Mouse (Mus musculus): ENCODE data around the gene Plcg1. TPM values are rescaled to one million over a fixed set of nuclear protein-coding genes. Genes with fewer than 3 reads are reported as not detected.

The Plcg1 gene
- polyA plus RNA-seq, 1 experiment from 2014 or later, result 11.7 TPM

- H3K27ac ChIP-seq, result no peak overlapping the region
- H3K36me3 ChIP-seq, result no peaks in the 10 kb centered on the region
- H3K27me3 ChIP-seq (replicated peaks), result no peaks in the 10 kb centered on the region
- H3K9ac ChIP-seq, result no peak overlapping the region
- H3K4me3 ChIP-seq, result no peak overlapping the region
- ATAC-seq, result no peak
- 49% methylated on average over 5 of the region's 5 CpGs for WGBS (ENCODE audit: insufficient replicate concordance)
- H3K9me3 ChIP-seq (replicated peaks), result no peaks in the 10 kb centered on the region
- H3K4me1 ChIP-seq, result peaks cover 57% of the 10 kb centered on the region
- H3K4me2 ChIP-seq, result no peak overlapping the region
Observed at GRCm38 (mm10) chr2:160738354-160738753, 7.3 kb downstream of the Plcg1 start.

- peaks cover 60% of the 10 kb centered on the region for H3K4me1 ChIP-seq
- 29% methylated on average over 2 of the region's 2 CpGs for WGBS (ENCODE audit: insufficient replicate concordance)
Observed at GRCm38 (mm10) chr2:160739647-160740356, 8.7 kb downstream of the Plcg1 start.

GRCm38 (mm10) chr2:160740521-160741156, 9.5 kb downstream of the Plcg1 start:
- no peak overlapping the region for H3K4me2 ChIP-seq
- no peak overlapping the region for H3K9ac ChIP-seq
- no peaks in the 10 kb centered on the region for H3K27me3 ChIP-seq (replicated peaks)
- H3K36me3 ChIP-seq, result no peaks in the 10 kb centered on the region
- no peak for ATAC-seq
- peaks cover 63% of the 10 kb centered on the region for H3K4me1 ChIP-seq
- no peaks in the 10 kb centered on the region for H3K9me3 ChIP-seq (replicated peaks)
- H3K4me3 ChIP-seq, result no peak overlapping the region
- H3K27ac ChIP-seq, result peak overlapping the region; percentile 11; the same call in 1 of the 2 replicates
- 58% methylated on average over 11 of the region's 11 CpGs for WGBS (ENCODE audit: insufficient replicate concordance)

More at GRCm38 (mm10) chr2:160739647-160740356, 8.7 kb downstream of the Plcg1 start:
- no peaks in the 10 kb centered on the region for H3K27me3 ChIP-seq (replicated peaks)
- H3K27ac ChIP-seq, result no peak overlapping the region
- no peaks in the 10 kb centered on the region for H3K36me3 ChIP-seq
- H3K4me3 ChIP-seq, result no peak overlapping the region
- no peak for ATAC-seq
- no peak overlapping the region for H3K9ac ChIP-seq
- H3K4me2 ChIP-seq, result no peak overlapping the region
- H3K9me3 ChIP-seq (replicated peaks), result no peaks in the 10 kb centered on the region

GRCm38 (mm10) chr2:160741580-160741979, 10.5 kb downstream of the Plcg1 start:
- no peaks in the 10 kb centered on the region for H3K27me3 ChIP-seq (replicated peaks)
- 0 out of 2 replicates have a peak overlapping the region, but pooled peaks have one; percentile 11 for H3K27ac ChIP-seq
- H3K36me3 ChIP-seq, result no peaks in the 10 kb centered on the region
- no peak overlapping the region for H3K4me2 ChIP-seq
- H3K9me3 ChIP-seq (replicated peaks), result no peaks in the 10 kb centered on the region
- H3K4me3 ChIP-seq, result no peak overlapping the region
- H3K4me1 ChIP-seq, result peaks cover 70% of the 10 kb centered on the region
- 20% methylated on average over 3 of the region's 3 CpGs for WGBS (ENCODE audit: insufficient replicate concordance)
- H3K9ac ChIP-seq, result no peak overlapping the region
- ATAC-seq, result no peak

GRCm38 (mm10) chr2:160742161-160742609, 11.1 kb downstream of the Plcg1 start:
- Histone ChIP-seq H3K36me3 (no peaks in the 10 kb centered on the region; the same call in 1 of the 2 replicates), H3K9me3 (replicated peaks) (no peaks in the 10 kb centered on the region), H3K4me2 (no peak overlapping the region), H3K4me3 (no peak overlapping the region), H3K27ac (0 out of 2 replicates have a peak overlapping the region, but pooled peaks have one; percentile 16), H3K27me3 (replicated peaks) (no peaks in the 10 kb centered on the region), H3K9ac (no peak overlapping the region), H3K4me1 (peaks cover 70% of the 10 kb centered on the region)
- peak; percentile 25; the same call in 1 of the 2 replicates for ATAC-seq
- WGBS (ENCODE audit: insufficient replicate concordance), result 23% methylated on average over 1 of the region's 1 CpGs

- peaks cover 59% of the 10 kb centered on the region for H3K4me1 ChIP-seq
- H3K27ac ChIP-seq, result no peak overlapping the region
- H3K9me3 ChIP-seq (replicated peaks), result no peaks in the 10 kb centered on the region
- no peak overlapping the region for H3K4me2 ChIP-seq
- H3K9ac ChIP-seq, result no peak overlapping the region
- H3K27me3 ChIP-seq (replicated peaks), result no peaks in the 10 kb centered on the region
- H3K4me3 ChIP-seq, result no peak overlapping the region
- no peak for ATAC-seq
- 71% methylated on average over 7 of the region's 7 CpGs for WGBS (ENCODE audit: insufficient replicate concordance)
- peaks cover 17% of the 10 kb centered on the region for H3K36me3 ChIP-seq
Observed at GRCm38 (mm10) chr2:160744040-160744822, 13.1 kb downstream of the Plcg1 start.

GRCm38 (mm10) chr2:160744823-160745210, 13.7 kb downstream of the Plcg1 start:
- Histone ChIP-seq H3K9me3 (replicated peaks) (no peaks in the 10 kb centered on the region), H3K27ac (no peak overlapping the region; the same call in 1 of the 2 replicates), H3K27me3 (replicated peaks) (no peaks in the 10 kb centered on the region), H3K4me2 (no peak overlapping the region), H3K4me1 (peaks cover 53% of the 10 kb centered on the region), H3K4me3 (no peak overlapping the region), H3K36me3 (peaks cover 21% of the 10 kb centered on the region), H3K9ac (no peak overlapping the region)
- ATAC-seq, result no peak
- WGBS (ENCODE audit: insufficient replicate concordance), result 46% methylated on average over 5 of the region's 5 CpGs

GRCm38 (mm10) chr2:160745497-160745896, 14.4 kb downstream of the Plcg1 start:
- ATAC-seq, result no peak
- H3K4me1 ChIP-seq, result peaks cover 46% of the 10 kb centered on the region
- 37% methylated on average over 1 of the region's 1 CpGs for WGBS (ENCODE audit: insufficient replicate concordance)
- H3K4me2 ChIP-seq, result no peak overlapping the region
- no peak overlapping the region for H3K4me3 ChIP-seq
- H3K36me3 ChIP-seq, result peaks cover 24% of the 10 kb centered on the region
- H3K27ac ChIP-seq, result no peak overlapping the region; the same call in 1 of the 2 replicates
- no peak overlapping the region for H3K9ac ChIP-seq
- no peaks in the 10 kb centered on the region for H3K9me3 ChIP-seq (replicated peaks)
- H3K27me3 ChIP-seq (replicated peaks), result no peaks in the 10 kb centered on the region

- H3K4me3 ChIP-seq, result no peak overlapping the region
- 84% methylated on average over 5 of the region's 5 CpGs for WGBS (ENCODE audit: insufficient replicate concordance)
- H3K9me3 ChIP-seq (replicated peaks), result no peaks in the 10 kb centered on the region
- H3K4me2 ChIP-seq, result no peak overlapping the region
- H3K27ac ChIP-seq, result no peak overlapping the region
- H3K27me3 ChIP-seq (replicated peaks), result no peaks in the 10 kb centered on the region
- peaks cover 35% of the 10 kb centered on the region for H3K36me3 ChIP-seq
- ATAC-seq, result no peak
- no peak overlapping the region for H3K9ac ChIP-seq
- peaks cover 36% of the 10 kb centered on the region for H3K4me1 ChIP-seq
Observed at GRCm38 (mm10) chr2:160746637-160747036, 15.5 kb downstream of the Plcg1 start.

- Histone ChIP-seq H3K9ac (no peak overlapping the region), H3K4me1 (peaks cover 32% of the 10 kb centered on the region), H3K27me3 (replicated peaks) (no peaks in the 10 kb centered on the region), H3K4me3 (no peak overlapping the region), H3K4me2 (no peak overlapping the region), H3K36me3 (peaks cover 40% of the 10 kb centered on the region), H3K9me3 (replicated peaks) (no peaks in the 10 kb centered on the region), H3K27ac (no peak overlapping the region)
- WGBS (ENCODE audit: insufficient replicate concordance), result 70% methylated on average over 10 of the region's 10 CpGs
- no peak for ATAC-seq
Observed at GRCm38 (mm10) chr2:160747075-160747474, 16.0 kb downstream of the Plcg1 start.

GRCm38 (mm10) chr2:160756583-160757203, 25.6 kb downstream of the Plcg1 start:
- H3K36me3 ChIP-seq, result peaks cover 86% of the 10 kb centered on the region
- 69% methylated on average over 6 of the region's 6 CpGs for WGBS (ENCODE audit: insufficient replicate concordance)
- ATAC-seq, result no peak

More at GRCm38 (mm10) chr2:160756583-160757203, 25.6 kb downstream of the Plcg1 start:
- Histone ChIP-seq H3K27ac (no peak overlapping the region), H3K4me1 (no peaks in the 10 kb centered on the region), H3K9ac (no peak overlapping the region), H3K9me3 (replicated peaks) (no peaks in the 10 kb centered on the region), H3K4me2 (no peak overlapping the region), H3K4me3 (no peak overlapping the region), H3K27me3 (replicated peaks) (no peaks in the 10 kb centered on the region)

All from liver, embryonic 12.5 days (tissue).